Mouse (Mus musculus): ENCODE data around the gene Tmem51. TPM values are rescaled to one million over a fixed set of nuclear protein-coding genes. Genes with fewer than 3 reads are reported as not detected.

Tmem51 gene
- polyA plus RNA-seq (2017; shearing (Covaris generic)): 1 to 10 TPM in 1 of 2 experiments, under 1 TPM in 1; 0.24 to 1.5 TPM

- ATAC-seq: no peak
Observed at GRCm38 (mm10) chr4:142084131-142084899, at the start of gene Tmem51. Tmem51 (minus strand) TSS chr4:142084304.

GRCm38 (mm10) chr4:142130162-142130561 lies 46.1 kb upstream of the Tmem51 start:
- no peak for ATAC-seq

- ATAC-seq: no peak
Observed at GRCm38 (mm10) chr4:142127275-142127788, 43.2 kb upstream of the Tmem51 start.

- ATAC-seq: no peak
Observed at GRCm38 (mm10) chr4:142126641-142127274, 42.7 kb upstream of the Tmem51 start.

GRCm38 (mm10) chr4:142121164-142121563 lies 37.1 kb upstream of the Tmem51 start:
- no peak for ATAC-seq

- no peak for ATAC-seq
Observed at GRCm38 (mm10) chr4:142118522-142118921, 34.4 kb upstream of the Tmem51 start.

GRCm38 (mm10) chr4:142117993-142118392 lies 33.9 kb upstream of the Tmem51 start:
- ATAC-seq: no peak

GRCm38 (mm10) chr4:142113306-142113705 lies 29.2 kb upstream of the Tmem51 start:
- no peak for ATAC-seq

GRCm38 (mm10) chr4:142103081-142103671 lies 19.1 kb upstream of the Tmem51 start:
- ATAC-seq: no peak

GRCm38 (mm10) chr4:142098303-142098702 lies 14.2 kb upstream of the Tmem51 start:
- ATAC-seq: no peak

GRCm38 (mm10) chr4:142097871-142098270 lies 13.8 kb upstream of the Tmem51 start:
- no peak for ATAC-seq

- ATAC-seq: no peak
Observed at GRCm38 (mm10) chr4:142095513-142096241, 11.6 kb upstream of the Tmem51 start.

- no peak for ATAC-seq
Observed at GRCm38 (mm10) chr4:142094386-142094785, 10.3 kb upstream of the Tmem51 start.

- no peak for ATAC-seq
Observed at GRCm38 (mm10) chr4:142091100-142091499, 7.0 kb upstream of the Tmem51 start.

- ATAC-seq: no peak
Observed at GRCm38 (mm10) chr4:142089966-142090365, 5.9 kb upstream of the Tmem51 start.

- no peak for ATAC-seq
Observed at GRCm38 (mm10) chr4:142088836-142089235, 4.7 kb upstream of the Tmem51 start.

- ATAC-seq: no peak
Observed at GRCm38 (mm10) chr4:142088409-142088808, 4.3 kb upstream of the Tmem51 start.

- no peak for ATAC-seq
Observed at GRCm38 (mm10) chr4:142084936-142085563, 946 bp upstream of the Tmem51 start.

- ATAC-seq: no peak
Observed at GRCm38 (mm10) chr4:142083762-142084130, 358 bp downstream of the Tmem51 start.

- no peak for ATAC-seq
Observed at GRCm38 (mm10) chr4:142083193-142083592, 911 bp downstream of the Tmem51 start.

GRCm38 (mm10) chr4:142082703-142083102 lies 1.4 kb downstream of the Tmem51 start:
- no peak for ATAC-seq

- no peak for ATAC-seq
Observed at GRCm38 (mm10) chr4:142081631-142082283, 2.3 kb downstream of the Tmem51 start.

All from activated CD4-positive, CD25-positive, alpha-beta regulatory T cell, adult 4 months (primary cell).